Mouse (Mus musculus): ENCODE measurements around the gene Alb.

DNA sequence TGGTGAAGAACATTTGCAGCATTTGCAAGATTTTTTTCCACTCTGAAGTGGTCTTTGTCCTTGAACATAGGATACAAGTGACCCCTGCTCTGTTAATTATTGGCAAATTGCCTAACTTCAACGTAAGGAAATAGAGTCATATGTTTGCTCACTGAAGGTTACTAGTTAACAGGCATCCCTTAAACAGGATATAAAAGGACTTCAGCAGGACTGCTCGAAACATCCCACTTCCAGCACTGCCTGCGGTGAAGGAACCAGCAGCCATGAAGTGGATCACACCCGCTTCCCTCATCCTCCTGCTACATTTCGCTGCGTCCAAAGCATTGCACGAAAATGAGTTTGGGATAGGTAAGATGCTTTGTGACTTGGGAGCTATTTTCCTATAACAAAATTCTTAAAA, 29.8 kb downstream of the Alb start, which contains the start of gene Afp:
- TF ChIP-seq POLR2A (IDR thresholded peaks at IDR 0.05; ENCODE audit: borderline replicate concordance, extremely low read depth, low read depth, low read length) (no peak), CTCF (IDR thresholded peaks at IDR 0.05; ENCODE audit: insufficient read depth, low read length) (no peak)

Measured in lung, adult 2 months (tissue).